ENCODE assay signal across 10 mouse cellular contexts in the genomic region with DNA sequence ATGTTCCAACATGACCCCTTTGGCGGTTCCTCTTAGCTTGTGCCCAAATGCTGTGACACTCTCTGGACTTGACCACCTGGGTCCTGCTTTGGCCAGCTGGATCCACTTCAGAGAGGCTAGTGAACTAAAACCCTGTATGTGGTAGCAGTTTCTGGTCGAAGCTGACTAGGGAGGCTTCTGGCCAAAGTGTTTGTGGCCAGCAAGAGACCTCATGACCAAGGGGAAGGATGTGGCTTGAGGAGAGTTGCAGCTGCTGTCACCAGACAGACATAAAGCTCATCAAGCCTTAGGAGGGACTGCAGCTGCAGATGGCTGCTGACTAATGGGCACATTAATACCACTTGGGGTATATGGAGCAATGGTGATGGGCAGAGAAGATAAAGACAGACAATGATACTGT.
DNase-seq lines count a peak whose midpoint lies in the region; ATAC-seq lines count a peak whose summit lies in the region.
"Had no signal": no experiment of that assay in that cellular context is flagged by ENCODE, and none has a peak within 500 bp of the region (broad histone marks: within the 10 kb centered on the region; RNA-seq: fewer than 3 reads in every experiment).

No protein-coding gene starts in this region.

- H3K4me2 ChIP-seq in kidney, embryonic 14.5 days (replicated peaks; ENCODE audit: low read depth, low read length): no peak overlapping the region
- no peak overlapping the region for H3K4me2 ChIP-seq in midbrain, embryonic 11.5 days
- H3K4me2 ChIP-seq: hindbrain, embryonic 15.5 days; limb, embryonic 15.5 days had no signal

- no peak overlapping the region for H3K4me3 ChIP-seq in kidney, embryonic 14.5 days (ENCODE audit: low read length)
- no peak overlapping the region for H3K4me3 ChIP-seq in brown adipose tissue, adult 24 weeks (ENCODE audit: insufficient read depth, low read depth, low read length)
- H3K4me3 ChIP-seq in midbrain, embryonic 11.5 days (ENCODE audit: low read depth, low read length): no peak overlapping the region
- H3K4me3 ChIP-seq: hindbrain, embryonic 15.5 days; limb, embryonic 15.5 days had no signal

- peak; percentile 26 for DNase-seq in kidney, postnatal 14 days
- peak; percentile 66 to 67 for DNase-seq in heart, postnatal 10 days
- DNase-seq in c-Kit-positive CD71-positive TER-119-positive erythroid progenitor cells, embryonic 14.5 days (ENCODE audit: low spot score): no peak
- no peak for DNase-seq in midbrain, embryonic 11.5 days (ENCODE audit: low spot score, missing footprints)
- no peak for DNase-seq in T-cell, adult 2 months (ENCODE audit: low spot score)

- WGBS in kidney, embryonic 14.5 days: 68% methylated on average over 2 of the region's 2 CpGs
- WGBS in midbrain, embryonic 11.5 days: 85% methylated on average over 2 of the region's 2 CpGs

- no peaks in the 10 kb centered on the region for H3K36me3 ChIP-seq in kidney, embryonic 14.5 days (ENCODE audit: control insufficient read depth, insufficient read depth, low read length)
- H3K36me3 ChIP-seq in midbrain, embryonic 11.5 days (ENCODE audit: control insufficient read depth, insufficient read depth, low read length): no peaks in the 10 kb centered on the region
- H3K36me3 ChIP-seq: hindbrain, embryonic 15.5 days; limb, embryonic 15.5 days had no signal

- ATAC-seq in kidney, embryonic 14.5 days (ENCODE audit: low FRiP score, low TSS enrichment): no peak
- ATAC-seq in megakaryocyte, adult 5-6 weeks (ENCODE audit: poor library complexity, severe bottlenecking): peak; percentile 80
- no peak for ATAC-seq in midbrain, embryonic 11.5 days (ENCODE audit: low FRiP score)

- H3K27me3 ChIP-seq in kidney, embryonic 14.5 days (ENCODE audit: control insufficient read depth, insufficient read depth, low read length): no peaks in the 10 kb centered on the region
- no peaks in the 10 kb centered on the region for H3K27me3 ChIP-seq in midbrain, embryonic 11.5 days (ENCODE audit: control insufficient read depth, insufficient read depth, low read length)
- H3K27me3 ChIP-seq: hindbrain, embryonic 15.5 days; limb, embryonic 15.5 days had no signal

- no peak overlapping the region for H3K27ac ChIP-seq in kidney, embryonic 14.5 days (ENCODE audit: low read depth, low read length)
- peak overlapping the region; percentile 74 for H3K27ac ChIP-seq in brown adipose tissue, adult 24 weeks (replicated peaks; ENCODE audit: low read depth, low read length)
- no peak overlapping the region for H3K27ac ChIP-seq in midbrain, embryonic 11.5 days (ENCODE audit: low read depth, low read length)
- H3K27ac ChIP-seq: hindbrain, embryonic 15.5 days; limb, embryonic 15.5 days had no signal

- H3K9ac ChIP-seq in kidney, embryonic 14.5 days (ENCODE audit: low read depth, low read length): no peak overlapping the region
- no peak overlapping the region for H3K9ac ChIP-seq in midbrain, embryonic 11.5 days (ENCODE audit: low read length)
- H3K9ac ChIP-seq: hindbrain, embryonic 15.5 days; limb, embryonic 15.5 days had no signal

- no peaks in the 10 kb centered on the region for H3K9me3 ChIP-seq in kidney, embryonic 14.5 days (ENCODE audit: control insufficient read depth, low read length)
- H3K9me3 ChIP-seq in midbrain, embryonic 11.5 days (ENCODE audit: control insufficient read depth, low read length): no peaks in the 10 kb centered on the region
- H3K9me3 ChIP-seq: hindbrain, embryonic 15.5 days; limb, embryonic 15.5 days had no signal

- peaks cover 16% of the 10 kb centered on the region for H3K4me1 ChIP-seq in kidney, embryonic 14.5 days (ENCODE audit: control insufficient read depth, insufficient read depth, low read length)
- H3K4me1 ChIP-seq in brown adipose tissue, adult 24 weeks (ENCODE audit: control insufficient read depth, insufficient read depth, insufficient read length, low read length): peaks cover 30% of the 10 kb centered on the region; the same call in 1 of the 2 replicates
- peaks cover 12% of the 10 kb centered on the region for H3K4me1 ChIP-seq in midbrain, embryonic 11.5 days (ENCODE audit: control insufficient read depth, insufficient read depth, low read length)

- intact Hi-C loops in heart, postnatal 10 days (cut with DNase I): no loop called here

Comparison
In these comparisons a context has a peak if more than half of its experiments do, and no peak if none do; other contexts are left out.
1. DNase-seq: peak in kidney, postnatal 14 days (single experiment) and heart, postnatal 10 days (2 of 2); none in c-Kit-positive CD71-positive TER-119-positive erythroid progenitor cells, embryonic 14.5 days (single experiment), midbrain, embryonic 11.5 days (single experiment) and T-cell, adult 2 months (single experiment).